Mouse (Mus musculus) cerebellum, adult 2 months (tissue): Measurements from ENCODE around the gene Olfr1335. TPM values are rescaled to one million over a fixed set of nuclear protein-coding genes. Genes with fewer than 3 reads are reported as not detected.
"Not testable (repeated sequence)": the region's sequence is repeated elsewhere in the genome, so short reads cannot be mapped to it uniquely, and the experiment has no call there.

Experiments used
- DNase-seq, 2 experiments: peaks; one replicate each; pipeline ENCODE4 v3.0.0; 2021
- H3K27ac ChIP-seq: fragments of 200-500 bp; 2 replicates; pipeline ENCODE4 v1.5.1; 2012; ENCODE audit warnings: low read length, control low read depth, inconsistent platforms; ENCODE audit not compliant: insufficient read depth
- H3K27me3 ChIP-seq: fragments of 200-500 bp; 2 replicates; pipeline ENCODE4 v1.6.1; 2012; ENCODE audit warnings: inconsistent platforms, mild to moderate bottlenecking, low read length, moderate library complexity; ENCODE audit not compliant: control insufficient read depth, insufficient read depth
- H3K4me1 ChIP-seq: fragments of 200-500 bp; 2 replicates; pipeline ENCODE4 v1.6.1; 2011; ENCODE audit warnings: low read length; ENCODE audit not compliant: control insufficient read depth, insufficient read depth
- H3K4me3 ChIP-seq: fragments of 200-500 bp; replicated peaks from 2 replicates; pipeline ENCODE3; 2011; ENCODE audit warnings: mild to moderate bottlenecking, low read depth, low read length, control low read depth; ENCODE audit not compliant: insufficient read depth
- CTCF ChIP-seq: fragments of 200-500 bp; IDR thresholded peaks from 2 replicates; pipeline ENCODE4 v1.5.1; 2011; ENCODE audit warnings: low read depth, mild to moderate bottlenecking, control low read depth, low read length, moderate library complexity, borderline replicate concordance; ENCODE audit not compliant: insufficient read depth
- POLR2A ChIP-seq: fragments of 200-500 bp; IDR thresholded peaks from 2 replicates; pipeline ENCODE4 v1.6.1; 2011; ENCODE audit warnings: low read length, control low read depth, borderline replicate concordance; ENCODE audit not compliant: insufficient read depth
- WGBS: fragments of 180-500 bp; shearing (Covaris S2); methylation state at CpG from one replicate; pipeline ENCODE4 v1.1.7; 2018; 5-methylcytosine and 5-hydroxymethylcytosine counted together
- polyA plus RNA-seq: library from polyadenylated mRNA; depleted of rRNA; stranded (reverse); fragments of >200 nt; gene quantifications from 2 replicates; pipeline ENCODE4 v1.2.3, GENCODE M21; 2012; rRNA removed

The Olfr1335 gene
- polyA plus RNA-seq: not detected in 2 replicates

DNA sequence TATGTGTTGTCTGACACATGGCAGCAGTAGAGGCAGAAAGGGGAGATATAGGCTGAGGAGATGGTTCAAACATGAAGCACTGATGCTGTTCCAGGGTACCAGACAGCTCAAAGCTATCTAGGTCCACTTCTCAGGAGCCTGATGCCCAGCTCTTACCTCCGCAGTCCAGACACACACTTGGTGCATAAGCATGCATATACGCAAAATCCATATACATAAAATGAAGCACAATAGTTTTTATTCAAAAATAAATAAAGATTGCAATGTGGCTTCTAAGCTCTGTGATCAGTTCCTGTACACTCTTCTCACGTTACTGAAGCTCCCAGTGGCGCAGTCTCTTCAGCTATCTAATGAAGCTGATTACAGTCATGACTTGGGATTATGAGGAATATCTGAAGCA, at the start of gene Olfr1335:
Gene Olfr1335 (minus strand): TSS at position 101 of the 400 bp plus-strand sequence.
- WGBS: 88% methylated on average over 4 of the region's 4 CpGs

DNA sequence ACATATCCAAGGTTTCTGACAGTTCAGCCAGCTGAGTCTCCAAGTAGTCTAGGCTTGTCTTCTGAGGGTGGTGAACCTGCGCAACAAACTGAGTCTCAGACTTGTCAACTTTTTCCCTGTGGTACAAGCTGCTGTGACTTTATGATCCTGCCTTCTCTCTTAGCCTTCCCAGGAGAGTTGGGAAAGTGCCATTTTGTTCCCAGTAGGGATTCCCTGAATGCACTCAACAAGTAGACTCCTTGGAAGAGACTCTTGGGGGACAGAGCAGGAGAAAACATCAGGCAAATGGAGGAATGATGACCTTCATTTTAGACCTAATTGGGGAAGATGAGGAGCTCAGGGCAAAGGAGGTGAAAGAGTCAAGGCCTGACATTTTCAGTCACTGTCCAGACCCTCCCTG, 26.4 kb upstream of the Olfr1335 start, which contains the start of gene Olfr1333:
Gene Olfr1333 (minus strand): TSS at position 101 of the 400 bp plus-strand sequence.
- 97% methylated on average over 1 of the region's 1 CpGs for WGBS
- Histone ChIP-seq H3K27ac (no peak within 1 kb of the TSS), H3K4me1 (no peaks in the 10 kb centered on the region), H3K4me3 (no peak within 1 kb of the TSS), H3K27me3 (no peaks in the 10 kb centered on the region)
- DNase-seq: no peak
- TF ChIP-seq CTCF (no peak), POLR2A (no peak)

More for the DNA sequence above, at the start of gene Olfr1335:
- H3K4me3 ChIP-seq: no peak within 1 kb of the TSS
- TF ChIP-seq POLR2A (no peak), CTCF (no peak)
- H3K4me1 ChIP-seq: no peaks in the 10 kb centered on the region
- H3K27me3 ChIP-seq: no peaks in the 10 kb centered on the region
- H3K27ac ChIP-seq: no peak within 1 kb of the TSS
- no peak for DNase-seq

- H3K27ac ChIP-seq: no peak overlapping the region
- no peaks in the 10 kb centered on the region for H3K27me3 ChIP-seq
- TF ChIP-seq CTCF (no peak), POLR2A (no peak)
- no peaks in the 10 kb centered on the region for H3K4me1 ChIP-seq
- DNase-seq: peak; percentile 8 to 32
- 23% methylated on average over 1 of the region's 1 CpGs for WGBS
- H3K4me3 ChIP-seq: no peak overlapping the region
Observed at GRCm38 (mm10) chr4:118818921-118819320, 9.2 kb upstream of the Olfr1335 start.

DNA sequence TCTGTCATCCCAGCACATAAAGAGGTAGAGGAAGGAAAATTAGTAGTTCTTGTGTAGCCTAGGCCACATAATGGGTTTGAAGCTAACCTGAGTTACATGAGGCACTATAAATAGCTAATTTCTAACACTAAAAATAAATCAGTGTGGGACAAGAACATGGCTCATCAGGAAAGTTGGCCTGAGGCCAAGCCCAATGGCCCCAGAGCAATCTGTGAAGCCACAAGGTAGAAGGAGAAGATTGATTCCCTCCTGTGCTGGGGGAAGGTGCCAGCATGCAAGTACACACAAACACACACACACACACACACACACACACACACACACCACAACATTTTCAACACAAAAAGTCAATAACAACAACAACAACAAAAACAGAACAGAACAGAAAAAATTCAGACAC, 16.9 kb downstream of the Olfr1335 start:
- DNase-seq: peak in 1 of 2 experiments; percentile 14
- H3K4me3 ChIP-seq, H3K4me1 ChIP-seq, H3K27me3 ChIP-seq, H3K27ac ChIP-seq: not testable (repeated sequence)

GRCm38 (mm10) chr4:118782486-118782885, 27.3 kb downstream of the Olfr1335 start, which contains the start of gene Olfr1337:
Olfr1337 (minus strand) TSS chr4:118782586.
- Histone ChIP-seq H3K4me3 (no peak within 1 kb of the TSS), H3K4me1 (no peaks in the 10 kb centered on the region), H3K27me3 (no peaks in the 10 kb centered on the region), H3K27ac (no peak within 1 kb of the TSS)
- WGBS: 69% methylated on average over 2 of the region's 2 CpGs
- no peak for DNase-seq
- TF ChIP-seq POLR2A (no peak), CTCF (no peak)

Other genes starting within 250 kb of the Olfr1335 start
- gene Cfap57, start 189.2 kb downstream of the Olfr1335 start, polyA plus RNA-seq: 0.27 and 0.36 TPM in 2 replicates
- 61.9 and 64.0 TPM in 2 replicates for gene Ebna1bp2, start 189.1 kb downstream of the Olfr1335 start, polyA plus RNA-seq
- gene Olfr62, start 151.0 kb downstream of the Olfr1335 start, polyA plus RNA-seq: not detected in 2 replicates
- gene Olfr1342, start 117.2 kb downstream of the Olfr1335 start, polyA plus RNA-seq: not detected in 2 replicates
- not detected in 2 replicates for gene Olfr1341, start 106.4 kb downstream of the Olfr1335 start, polyA plus RNA-seq
- gene Olfr1340, start 89.8 kb downstream of the Olfr1335 start, polyA plus RNA-seq: not detected in 2 replicates
- not detected in 2 replicates for gene Olfr1339, start 77.8 kb downstream of the Olfr1335 start, polyA plus RNA-seq
- not detected in 2 replicates for gene Olfr1338, start 51.2 kb downstream of the Olfr1335 start, polyA plus RNA-seq
- not detected in 2 replicates for gene Olfr1337, start 27.4 kb downstream of the Olfr1335 start, polyA plus RNA-seq
- gene Olfr1333, start 26.3 kb upstream of the Olfr1335 start, polyA plus RNA-seq: not detected in 2 replicates
- gene Olfr1331, start 54.7 kb upstream of the Olfr1335 start, polyA plus RNA-seq: not detected in 2 replicates
- gene Olfr1330, start 78.7 kb upstream of the Olfr1335 start, polyA plus RNA-seq: not detected in 2 replicates
- not detected in 2 replicates for gene Olfr1329, start 107.5 kb upstream of the Olfr1335 start, polyA plus RNA-seq
- gene Olfr1328, start 128.7 kb upstream of the Olfr1335 start, polyA plus RNA-seq: not detected in 2 replicates
- gene Lao1, start 151.6 kb upstream of the Olfr1335 start, polyA plus RNA-seq: 0.13 and 0.16 TPM in 2 replicates